Mouse (Mus musculus) G1E (cell line): ENCODE results near the gene Spaca4. TPM values are rescaled to one million over a fixed set of nuclear protein-coding genes. Genes with fewer than 3 reads are reported as not detected.

Experiments used
- ATAC-seq: 2 replicates; pipeline ENCODE4 v1.8.0; 2016; ENCODE audit warnings: mild to moderate bottlenecking; ENCODE audit not compliant: insufficient number of reproducible peaks, poor library complexity, low FRiP score, severe bottlenecking; ENCODE audit errors: extremely low read depth
- DNase-seq: peaks from one replicate; pipeline ENCODE4 v3.0.0; 2012; ENCODE audit warnings: low spot score
- H3K27me3 ChIP-seq: 2 replicates; pipeline ENCODE4 v1.6.1; 2012; ENCODE audit warnings: mild to moderate bottlenecking, low read length, inconsistent platforms; ENCODE audit not compliant: insufficient read depth
- H3K36me3 ChIP-seq: replicated peaks from 2 replicates; pipeline ENCODE3; 2012; ENCODE audit warnings: mild to moderate bottlenecking, inconsistent platforms
- H3K4me1 ChIP-seq: 2 replicates; pipeline ENCODE4 v1.6.1; 2012; ENCODE audit warnings: low read depth, low read length, inconsistent platforms, mixed read lengths; ENCODE audit not compliant: insufficient read depth
- H3K4me3 ChIP-seq: 2 replicates; pipeline ENCODE4 v1.5.1; 2012; ENCODE audit warnings: low read depth, mild to moderate bottlenecking, inconsistent platforms, low read length, moderate library complexity, mixed read lengths
- H3K9me3 ChIP-seq: replicated peaks from 2 replicates; pipeline ENCODE4 v1.6.1; 2012; ENCODE audit warnings: inconsistent platforms
- CTCF ChIP-seq: IDR thresholded peaks from 2 replicates; pipeline ENCODE4 v1.5.1; 2012; ENCODE audit warnings: low read depth, low read length, inconsistent platforms, mixed read lengths
- GATA1 ChIP-seq: IDR thresholded peaks from 2 replicates; pipeline ENCODE4 v1.6.1; 2012; ENCODE audit warnings: borderline replicate concordance, low read length, inconsistent platforms, mixed read lengths
- GATA2 ChIP-seq: IDR thresholded peaks from 2 replicates; pipeline ENCODE4 v1.6.1; 2012; ENCODE audit warnings: low read depth, low read length, inconsistent platforms, borderline replicate concordance
- POLR2AphosphoS5 ChIP-seq: IDR thresholded peaks from 2 replicates; pipeline ENCODE4 v1.6.1; 2012; ENCODE audit warnings: low read depth, low read length, inconsistent platforms; ENCODE audit not compliant: insufficient replicate concordance
- TAL1 ChIP-seq: conservative IDR thresholded peaks from 2 replicates; pipeline ENCODE4 v1.6.1; 2012; ENCODE audit warnings: low read depth, low read length, inconsistent platforms, mixed read lengths
- polyA plus RNA-seq: library from polyadenylated mRNA; stranded (reverse); fragments of >175 nt; gene quantifications from 2 replicates; pipeline ENCODE4 v1.2.3, GENCODE M21; 2012
- total RNA-seq, 2 experiments: library from RNA; stranded (forward) in 1 of 2; stranded (reverse) in 1 of 2; fragments of 200-1000 nt in 1 of 2; fragments of >200 nt in 1 of 2; fragmentation: Nextera tagmentation in 1 of 2; gene quantifications; 2 replicates each; pipeline ENCODE4 v1.2.3; 2014 to 2017

The Spaca4 gene
- total and polyA plus RNA-seq, 3 experiments: not detected

GRCm38 (mm10) chr7:45702809-45703520, 22.6 kb downstream of the Spaca4 start:
- Histone ChIP-seq H3K27me3 (peaks cover 47% of the 10 kb centered on the region), H3K4me1 (peaks cover 80% of the 10 kb centered on the region), H3K4me3 (no peak overlapping the region; the same call in 1 of the 2 replicates), H3K9me3 (no peaks in the 10 kb centered on the region), H3K36me3 (no peaks in the 10 kb centered on the region)
- ATAC-seq: no peak
- DNase-seq: no peak
- TF ChIP-seq GATA1 (no peak), TAL1 (no peak), GATA2 (no peak), CTCF (no peak), POLR2AphosphoS5 (no peak)

DNA sequence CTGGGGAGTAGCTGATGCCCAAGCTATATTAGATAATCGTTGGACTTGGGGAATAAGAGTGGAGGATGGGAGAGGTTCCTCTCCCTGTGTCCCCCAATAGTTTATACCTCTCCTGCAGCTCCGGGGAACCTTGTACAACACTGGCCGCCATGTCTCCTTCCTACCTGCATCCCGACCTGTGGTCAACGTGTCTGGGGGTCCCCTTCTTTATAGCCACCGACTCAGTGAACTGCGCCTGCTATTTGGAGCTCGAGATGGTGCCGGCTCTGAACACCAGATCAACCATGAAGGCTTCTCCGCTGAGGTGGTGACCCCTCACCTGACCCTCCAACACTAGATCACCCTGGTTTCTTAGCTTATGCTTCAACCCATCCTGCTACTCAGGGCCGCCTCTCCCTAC, 23.3 kb downstream of the Spaca4 start:
- Histone ChIP-seq H3K9me3 (no peaks in the 10 kb centered on the region), H3K36me3 (no peaks in the 10 kb centered on the region), H3K4me3 (no peak overlapping the region), H3K27me3 (peaks cover 49% of the 10 kb centered on the region), H3K4me1 (peaks cover 74% of the 10 kb centered on the region)
- TF ChIP-seq GATA1: no peak
- TF ChIP-seq GATA2: no peak
- no peak for TF ChIP-seq TAL1
- no peak for TF ChIP-seq POLR2AphosphoS5
- no peak for TF ChIP-seq CTCF
- no peak for ATAC-seq
- DNase-seq: no peak

GRCm38 (mm10) chr7:45701607-45702006, 24.0 kb downstream of the Spaca4 start:
- Histone ChIP-seq H3K36me3 (no peaks in the 10 kb centered on the region), H3K27me3 (peaks cover 49% of the 10 kb centered on the region), H3K9me3 (no peaks in the 10 kb centered on the region), H3K4me3 (no peak overlapping the region), H3K4me1 (peaks cover 70% of the 10 kb centered on the region)
- DNase-seq (no peak), ATAC-seq (no peak)
- TF ChIP-seq POLR2AphosphoS5 (no peak), GATA1 (no peak), TAL1 (no peak), CTCF (no peak)

DNA sequence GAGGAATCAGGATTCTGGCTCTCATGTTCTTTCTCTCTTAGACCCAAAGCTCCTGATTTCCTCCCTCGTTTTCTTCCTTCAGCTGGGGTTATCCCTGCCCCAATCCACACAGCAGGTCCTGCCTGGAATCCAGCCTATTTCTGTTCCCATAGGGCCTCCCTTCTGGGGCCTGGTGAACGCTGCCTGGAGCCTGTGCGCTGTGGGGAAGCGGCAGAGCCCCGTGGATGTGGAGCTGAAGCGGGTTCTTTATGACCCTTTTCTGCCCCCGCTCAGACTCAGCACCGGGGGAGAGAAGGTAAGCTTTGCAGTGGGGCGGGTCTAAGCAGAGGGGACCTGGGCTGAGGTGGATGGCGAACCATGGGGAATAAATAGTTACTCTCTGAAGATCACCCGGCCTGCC, 24.5 kb downstream of the Spaca4 start:
- no peaks in the 10 kb centered on the region for H3K36me3 ChIP-seq
- TF ChIP-seq POLR2AphosphoS5 (no peak), GATA1 (no peak), GATA2 (no peak), CTCF (no peak), TAL1 (no peak)
- no peak overlapping the region for H3K4me3 ChIP-seq
- H3K27me3 ChIP-seq: peaks cover 49% of the 10 kb centered on the region
- H3K9me3 ChIP-seq: no peaks in the 10 kb centered on the region
- H3K4me1 ChIP-seq: peaks cover 67% of the 10 kb centered on the region
- DNase-seq: no peak
- no peak for ATAC-seq

GRCm38 (mm10) chr7:45700301-45701015, 25.2 kb downstream of the Spaca4 start:
- DNase-seq (peak; percentile 60), ATAC-seq (no peak)
- Histone ChIP-seq H3K4me3 (peak overlapping the region; percentile 38; the same call in 1 of the 2 replicates), H3K27me3 (peaks cover 49% of the 10 kb centered on the region), H3K4me1 (peaks cover 61% of the 10 kb centered on the region), H3K9me3 (no peaks in the 10 kb centered on the region), H3K36me3 (no peaks in the 10 kb centered on the region)
- TF ChIP-seq CTCF: no peak
- TF ChIP-seq GATA2: no peak
- no peak for TF ChIP-seq POLR2AphosphoS5
- TF ChIP-seq GATA1: no peak
- TF ChIP-seq TAL1: no peak

DNA sequence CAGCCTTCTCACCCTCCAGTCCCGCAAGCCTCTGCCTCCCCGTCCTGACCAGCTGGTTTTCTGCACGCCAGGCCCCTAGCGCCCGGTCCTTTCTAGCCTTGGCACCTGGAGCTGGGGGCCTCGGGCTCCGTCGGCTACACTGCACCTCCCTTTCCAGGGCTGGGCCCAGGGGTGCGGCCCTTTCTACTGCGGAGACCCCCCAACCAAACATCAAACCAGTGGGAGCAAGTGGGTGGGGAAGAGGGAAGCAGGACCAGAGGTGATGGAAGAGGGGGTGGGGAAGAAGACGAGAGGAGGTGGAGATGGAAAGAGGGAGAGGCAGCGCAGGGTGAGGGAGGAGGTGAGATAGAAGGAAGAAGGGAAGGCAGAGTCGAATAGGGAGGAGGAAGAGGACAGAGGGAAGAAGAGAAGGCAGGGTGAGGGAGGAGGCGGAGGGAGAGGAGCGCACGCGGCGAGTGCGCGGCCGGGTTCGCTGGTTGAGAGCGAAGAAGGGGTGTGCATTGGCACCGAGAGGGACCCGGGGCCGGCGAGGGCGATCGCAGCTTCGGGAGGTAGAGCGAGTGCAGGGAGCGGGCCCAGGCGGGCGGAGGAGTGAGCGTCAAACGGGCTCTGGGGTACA, 26.0 kb downstream of the Spaca4 start, which contains the start of gene Car11:
TSS of gene Car11 (plus strand) at position 321 of the 619 bp plus-strand sequence.
- TF ChIP-seq POLR2AphosphoS5 (no peak), GATA1 (no peak), CTCF (no peak), GATA2 (no peak), TAL1 (no peak)
- H3K27me3 ChIP-seq: peaks cover 49% of the 10 kb centered on the region
- no peaks in the 10 kb centered on the region for H3K36me3 ChIP-seq
- peak within 1 kb of the TSS; percentile 38; the same call in 1 of the 2 replicates for H3K4me3 ChIP-seq
- DNase-seq (no peak), ATAC-seq (no peak)
- peaks cover 58% of the 10 kb centered on the region for H3K4me1 ChIP-seq
- no peaks in the 10 kb centered on the region for H3K9me3 ChIP-seq
